Mouse (Mus musculus) megakaryocyte-erythroid progenitor cell, adult 5-6 weeks (primary cell): ENCODE measurements at regions not wholly inside any gene's neighbourhood (a gene's known extent, or its start where the extent isn't known, plus 50 kb on each side); places are given as distances from the start of the nearest gene placed in this dataset.

Experiments
- ATAC-seq: replicated peaks from 2 replicates; pipeline ENCODE4 v1.8.0; 2016; ENCODE audit warnings: mild to moderate bottlenecking, inconsistent platforms; ENCODE audit not compliant: severe bottlenecking, poor library complexity, low FRiP score, low TSS enrichment

- no peak for ATAC-seq
Observed at GRCm38 (mm10) chr12:71370091-71370490, 60.4 kb downstream of the Dact1 start.

- no peak for ATAC-seq
Observed at GRCm38 (mm10) chr12:71371948-71372347, 62.3 kb downstream of the Dact1 start.

- no peak for ATAC-seq
Observed at GRCm38 (mm10) chr12:71373633-71374032, 63.9 kb downstream of the Dact1 start.

- no peak for ATAC-seq
Observed at GRCm38 (mm10) chr12:71376446-71376845, 66.8 kb downstream of the Dact1 start.

- no peak for ATAC-seq
Observed at GRCm38 (mm10) chr12:71376966-71377365, 67.3 kb downstream of the Dact1 start.

- ATAC-seq: no peak
Observed at GRCm38 (mm10) chr12:71379626-71380423, 70.1 kb downstream of the Dact1 start.

- no peak for ATAC-seq
Observed at GRCm38 (mm10) chr12:71380424-71380761, 70.7 kb downstream of the Dact1 start.

GRCm38 (mm10) chr12:71386251-71386650 lies 76.6 kb downstream of the Dact1 start:
- no peak for ATAC-seq

GRCm38 (mm10) chr12:71391481-71391880 lies 81.8 kb downstream of the Dact1 start:
- ATAC-seq: no peak

- no peak for ATAC-seq
Observed at GRCm38 (mm10) chr12:71393752-71394151, 84.1 kb downstream of the Dact1 start.

- no peak for ATAC-seq
Observed at GRCm38 (mm10) chr12:71397456-71397855, 87.8 kb downstream of the Dact1 start.

GRCm38 (mm10) chr12:71398701-71399100 lies 89.0 kb downstream of the Dact1 start:
- no peak for ATAC-seq

GRCm38 (mm10) chr12:71400201-71400600 lies 90.5 kb downstream of the Dact1 start:
- ATAC-seq: no peak

GRCm38 (mm10) chr12:71401621-71402416 lies 92.1 kb downstream of the Dact1 start:
- no peak for ATAC-seq

GRCm38 (mm10) chr12:71407294-71407693 lies 97.6 kb downstream of the Dact1 start:
- no peak for ATAC-seq

- no peak for ATAC-seq
Observed at GRCm38 (mm10) chr12:71408396-71409050, 98.8 kb downstream of the Dact1 start.

- ATAC-seq: no peak
Observed at GRCm38 (mm10) chr12:71412331-71412730, 102.6 kb downstream of the Dact1 start.

- no peak for ATAC-seq
Observed at GRCm38 (mm10) chr12:71416968-71417367, 107.3 kb downstream of the Dact1 start.

GRCm38 (mm10) chr12:71418186-71418585 lies 108.5 kb downstream of the Dact1 start:
- ATAC-seq: no peak

GRCm38 (mm10) chr12:71419161-71419560 lies 109.5 kb downstream of the Dact1 start:
- no peak for ATAC-seq
